Mouse (Mus musculus): Measurements from ENCODE around the gene Olfr222.

DNA sequence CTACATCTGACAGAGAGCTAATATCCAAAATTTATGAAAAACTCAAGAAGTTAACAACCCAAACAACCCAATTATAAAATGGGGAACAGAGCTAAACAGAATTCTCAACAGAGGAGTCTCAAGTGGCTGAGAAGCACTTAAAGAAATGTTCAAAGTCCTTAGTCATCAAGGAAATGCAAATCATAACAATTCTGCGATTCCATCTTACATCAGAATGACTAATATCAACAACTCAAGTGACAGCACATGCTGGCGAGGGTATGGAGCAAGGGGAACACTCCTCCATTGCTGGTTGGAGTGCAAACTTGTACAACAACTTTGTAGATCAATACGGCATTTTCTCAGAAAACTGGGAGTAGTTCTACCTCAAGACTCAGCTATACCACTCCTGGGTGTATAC is 46.2 kb upstream of the Olfr222 start:
- TF ChIP-seq GATA1 (IDR thresholded peaks at IDR 0.05; ENCODE audit: borderline replicate concordance, low read length) (no peak), FLI1 (IDR thresholded peaks at IDR 0.05; ENCODE audit: low read length) (no peak)
